Mouse (Mus musculus) lung, adult 2 months (tissue): ENCODE results near the gene Baiap2l1.

Source experiments
- CTCF ChIP-seq: fragments of 200-500 bp; IDR thresholded peaks from 2 replicates; pipeline ENCODE4 v1.5.1; 2011; ENCODE audit warnings: mild to moderate bottlenecking, low read length, control low read depth; ENCODE audit not compliant: insufficient read depth
- POLR2A ChIP-seq: fragments of 200-500 bp; IDR thresholded peaks from 2 replicates; pipeline ENCODE4 v1.6.1; 2011; ENCODE audit warnings: low read depth, mild to moderate bottlenecking, control low read depth, low read length, borderline replicate concordance; ENCODE audit errors: extremely low read depth

- TF ChIP-seq CTCF, result no peak
- no peak for TF ChIP-seq POLR2A
Observed at GRCm38 (mm10) chr5:144221305-144221704, 136.6 kb downstream of the Baiap2l1 start.
